Mouse (Mus musculus) stomach, embryonic 16.5 days (tissue): ENCODE measurements at regions not wholly inside any gene's neighbourhood (a gene's known extent, or its start where the extent isn't known, plus 50 kb on each side); places are given as distances from the start of the nearest gene placed in this dataset.
A peak's percentile ranks its signal among the peaks of the same experiment; 100 is the strongest.

Experiments
- ATAC-seq: fragments of 200-750 bp; cut with Nextera tagmentation; 2 replicates; pipeline ENCODE4 v1.8.0; 2017; ENCODE audit warnings: moderate number of reproducible peaks, moderate TSS enrichment; ENCODE audit not compliant: insufficient read depth, low FRiP score
- H3K27ac ChIP-seq: fragments of 300-500 bp; sonication (generic); 2 replicates; pipeline ENCODE4 v1.5.1; 2014; ENCODE audit warnings: low read length
- H3K27me3 ChIP-seq: fragments of 300-500 bp; sonication (generic); 2 replicates; pipeline ENCODE4 v1.6.1; 2014; ENCODE audit warnings: low read length, control low read depth, mixed read lengths; ENCODE audit not compliant: control insufficient read depth, insufficient read depth
- H3K36me3 ChIP-seq: fragments of 300-500 bp; sonication (generic); 2 replicates; pipeline ENCODE4 v1.6.1; 2014; ENCODE audit warnings: low read length; ENCODE audit not compliant: control insufficient read depth, insufficient read depth
- H3K4me1 ChIP-seq: fragments of 300-500 bp; sonication (generic); 2 replicates; pipeline ENCODE4 v1.6.1; 2014; ENCODE audit warnings: low read length, control low read depth, mixed read lengths; ENCODE audit not compliant: control insufficient read depth, insufficient read depth
- H3K4me2 ChIP-seq: fragments of 300-500 bp; sonication (generic); 2 replicates; pipeline ENCODE4 v1.6.1; 2014; ENCODE audit warnings: low read depth, low read length, mixed read lengths
- H3K4me3 ChIP-seq: fragments of 300-500 bp; sonication (generic); replicated peaks from 2 replicates; pipeline ENCODE4 v1.5.1; 2014; ENCODE audit warnings: mild to moderate bottlenecking, low read length
- H3K9ac ChIP-seq: fragments of 300-500 bp; sonication (generic); 2 replicates; pipeline ENCODE4 v1.6.1; 2014; ENCODE audit warnings: low read length
- H3K9me3 ChIP-seq: fragments of 300-500 bp; sonication (generic); replicated peaks from 2 replicates; pipeline ENCODE4 v1.6.1; 2016; ENCODE audit warnings: low read length, control low read depth; ENCODE audit not compliant: control insufficient read depth
- WGBS: fragments of 180-500 bp; shearing (Covaris S2); extraction: QIAGEN DNeasy Blood & Tissue Kit; methylation state at CpG from one replicate; pipeline ENCODE4 v1.1.7; 2014; 5-methylcytosine and 5-hydroxymethylcytosine counted together

- peaks cover 8% of the 10 kb centered on the region; the same call in 1 of the 2 replicates for H3K4me1 ChIP-seq
- no peak overlapping the region for H3K9ac ChIP-seq
- H3K36me3 ChIP-seq: no peaks in the 10 kb centered on the region
- no peak for ATAC-seq
- H3K27ac ChIP-seq: no peak overlapping the region
- H3K4me2 ChIP-seq: no peak overlapping the region
- WGBS: 60% methylated on average over 4 of the region's 4 CpGs
- H3K9me3 ChIP-seq: no peaks in the 10 kb centered on the region
- H3K27me3 ChIP-seq: peaks cover 6% of the 10 kb centered on the region; the same call in 1 of the 2 replicates
- no peak overlapping the region for H3K4me3 ChIP-seq
Observed at GRCm38 (mm10) chr8:26502772-26503171, 383.4 kb downstream of the Gm45692 start.

- no peaks in the 10 kb centered on the region for H3K9me3 ChIP-seq
- H3K36me3 ChIP-seq: no peaks in the 10 kb centered on the region
- no peak overlapping the region for H3K27ac ChIP-seq
- H3K27me3 ChIP-seq: peaks cover 16% of the 10 kb centered on the region; the same call in 1 of the 2 replicates
- no peak overlapping the region for H3K9ac ChIP-seq
- ATAC-seq: 0 out of 2 replicates have a peak, but pooled peaks have one; percentile 4
- no peak overlapping the region for H3K4me2 ChIP-seq
- H3K4me3 ChIP-seq: no peak overlapping the region
- H3K4me1 ChIP-seq: peaks cover 8% of the 10 kb centered on the region; the same call in 1 of the 2 replicates
- WGBS: 20% methylated on average over 4 of the region's 4 CpGs
Observed at GRCm38 (mm10) chr8:26503918-26504317, 384.6 kb downstream of the Gm45692 start.

GRCm38 (mm10) chr8:26504319-26505035 is 385.1 kb downstream of the Gm45692 start:
- Histone ChIP-seq H3K27ac (no peak overlapping the region), H3K4me1 (peaks cover 8% of the 10 kb centered on the region; the same call in 1 of the 2 replicates), H3K4me2 (no peak overlapping the region), H3K36me3 (no peaks in the 10 kb centered on the region), H3K27me3 (peaks cover 17% of the 10 kb centered on the region; the same call in 1 of the 2 replicates), H3K4me3 (no peak overlapping the region), H3K9ac (no peak overlapping the region), H3K9me3 (no peaks in the 10 kb centered on the region)
- ATAC-seq: peak; percentile 46; the same call in 1 of the 2 replicates
- 22% methylated on average over 16 of the region's 16 CpGs for WGBS

- 19% methylated on average over 12 of the region's 12 CpGs for WGBS
- no peak overlapping the region for H3K4me2 ChIP-seq
- peaks cover 22% of the 10 kb centered on the region for H3K27me3 ChIP-seq
- no peaks in the 10 kb centered on the region for H3K9me3 ChIP-seq
- no peak overlapping the region for H3K4me3 ChIP-seq
- ATAC-seq: no peak
- peaks cover 6% of the 10 kb centered on the region; the same call in 1 of the 2 replicates for H3K4me1 ChIP-seq
- H3K9ac ChIP-seq: no peak overlapping the region
- H3K36me3 ChIP-seq: no peaks in the 10 kb centered on the region
- H3K27ac ChIP-seq: no peak overlapping the region
Observed at GRCm38 (mm10) chr8:26507611-26508070, 388.3 kb downstream of the Gm45692 start.

GRCm38 (mm10) chr8:26509254-26509653 is 389.9 kb downstream of the Gm45692 start:
- ATAC-seq: no peak
- Histone ChIP-seq H3K4me1 (0 out of 2 replicates have a peak, but pooled peaks cover 3% of the 10 kb centered on the region), H3K36me3 (no peaks in the 10 kb centered on the region), H3K4me3 (no peak overlapping the region), H3K27ac (no peak overlapping the region), H3K27me3 (peaks cover 22% of the 10 kb centered on the region), H3K9ac (no peak overlapping the region), H3K4me2 (no peak overlapping the region), H3K9me3 (no peaks in the 10 kb centered on the region)
- 56% methylated on average over 3 of the region's 3 CpGs for WGBS

- H3K36me3 ChIP-seq: no peaks in the 10 kb centered on the region
- H3K9ac ChIP-seq: no peak overlapping the region
- WGBS: 82% methylated on average over 7 of the region's 7 CpGs
- no peak for ATAC-seq
- no peak overlapping the region for H3K27ac ChIP-seq
- no peaks in the 10 kb centered on the region for H3K9me3 ChIP-seq
- H3K4me3 ChIP-seq: no peak overlapping the region
- H3K4me1 ChIP-seq: no peaks in the 10 kb centered on the region
- H3K4me2 ChIP-seq: no peak overlapping the region
- H3K27me3 ChIP-seq: peaks cover 19% of the 10 kb centered on the region
Observed at GRCm38 (mm10) chr8:26513001-26513400, 393.7 kb downstream of the Gm45692 start.

- H3K4me1 ChIP-seq: peaks cover 5% of the 10 kb centered on the region; the same call in 1 of the 2 replicates
- H3K27me3 ChIP-seq: peaks cover 10% of the 10 kb centered on the region; the same call in 1 of the 2 replicates
- no peak overlapping the region for H3K4me3 ChIP-seq
- 92% methylated on average over 2 of the region's 2 CpGs for WGBS
- no peaks in the 10 kb centered on the region for H3K9me3 ChIP-seq
- H3K27ac ChIP-seq: no peak overlapping the region
- no peak overlapping the region for H3K9ac ChIP-seq
- no peak for ATAC-seq
- no peaks in the 10 kb centered on the region for H3K36me3 ChIP-seq
- H3K4me2 ChIP-seq: no peak overlapping the region
Observed at GRCm38 (mm10) chr8:26524237-26524636, 404.9 kb downstream of the Gm45692 start.

GRCm38 (mm10) chr8:26526474-26527185 is 407.3 kb downstream of the Gm45692 start:
- Histone ChIP-seq H3K4me3 (no peak overlapping the region), H3K27ac (no peak overlapping the region), H3K36me3 (no peaks in the 10 kb centered on the region), H3K9ac (no peak overlapping the region), H3K4me2 (no peak overlapping the region), H3K27me3 (peaks cover 10% of the 10 kb centered on the region; the same call in 1 of the 2 replicates), H3K9me3 (no peaks in the 10 kb centered on the region), H3K4me1 (peaks cover 5% of the 10 kb centered on the region; the same call in 1 of the 2 replicates)
- no peak for ATAC-seq
- 26% methylated on average over 10 of the region's 10 CpGs for WGBS

- H3K4me1 ChIP-seq: peaks cover 5% of the 10 kb centered on the region; the same call in 1 of the 2 replicates
- no peak for ATAC-seq
- 48% methylated on average over 5 of the region's 5 CpGs for WGBS
- H3K27me3 ChIP-seq: peaks cover 10% of the 10 kb centered on the region; the same call in 1 of the 2 replicates
- no peak overlapping the region for H3K4me3 ChIP-seq
- no peaks in the 10 kb centered on the region for H3K9me3 ChIP-seq
- no peak overlapping the region for H3K4me2 ChIP-seq
- H3K27ac ChIP-seq: no peak overlapping the region
- no peaks in the 10 kb centered on the region for H3K36me3 ChIP-seq
- H3K9ac ChIP-seq: no peak overlapping the region
Observed at GRCm38 (mm10) chr8:26527186-26527580, 407.8 kb downstream of the Gm45692 start.
